Mouse (Mus musculus) MEL (cell line): ENCODE data around the gene Pck2. TPM values are rescaled to one million over a fixed set of nuclear protein-coding genes. Genes with fewer than 3 reads are reported as not detected.

Experiments used
- DNase-seq: peaks from one replicate; pipeline ENCODE4 v3.0.0; 2011; ENCODE audit warnings: low read depth, low spot score
- H3K27ac ChIP-seq: 2 replicates; pipeline ENCODE4 v1.5.1; 2012; ENCODE audit warnings: low read depth, mild to moderate bottlenecking, control low read depth, low read length, moderate library complexity; ENCODE audit not compliant: control insufficient read depth
- H3K27me3 ChIP-seq, 2 experiments: fragments of 150-350 bp in 1 of 2; sonication (generic) in 1 of 2; 2 replicates each; pipeline ENCODE4 v1.6.1; 2012; ENCODE audit warnings: low read length in 2 of 2, mild to moderate bottlenecking in 2 of 2, improper control_type of control experiment in 1 of 2, moderate library complexity in 1 of 2; ENCODE audit not compliant: insufficient read depth in 2 of 2, control insufficient read depth in 1 of 2
- H3K36me3 ChIP-seq, 2 experiments: 2 replicates each; pipeline ENCODE4 v1.6.1; 2012 to 2014; ENCODE audit warnings: low read length in 2 of 2, improper control_type of control experiment in 1 of 2, inconsistent platforms in 1 of 2, mild to moderate bottlenecking in 1 of 2; ENCODE audit not compliant: insufficient read depth in 2 of 2, control insufficient read depth in 1 of 2
- H3K4me1 ChIP-seq, 2 experiments: fragments of 150-350 bp in 1 of 2; sonication (generic) in 1 of 2; 2 replicates each; pipeline ENCODE4 v1.6.1; 2012; ENCODE audit warnings: low read length in 2 of 2, improper control_type of control experiment in 1 of 2, mild to moderate bottlenecking in 1 of 2; ENCODE audit not compliant: insufficient read depth in 2 of 2, control insufficient read depth in 1 of 2
- H3K4me3 ChIP-seq, 2 experiments: fragments of 150-350 bp in 1 of 2; sonication (generic) in 1 of 2; 2 replicates each; pipeline ENCODE4 v1.5.1; 2012; ENCODE audit warnings: low read depth in 2 of 2, low read length in 2 of 2, mild to moderate bottlenecking in 2 of 2, moderate library complexity in 2 of 2, control low read depth in 1 of 2, improper control_type of control experiment in 1 of 2; ENCODE audit not compliant: control insufficient read depth in 1 of 2, insufficient read depth in 1 of 2
- H3K79me2 ChIP-seq: 2 replicates; pipeline ENCODE4 v1.6.1; 2012; ENCODE audit warnings: mild to moderate bottlenecking, low read length, moderate library complexity; ENCODE audit not compliant: control insufficient read depth, poor library complexity, insufficient read depth
- H3K9ac ChIP-seq: 2 replicates; pipeline ENCODE4 v1.6.1; 2012; ENCODE audit warnings: low read depth, mild to moderate bottlenecking, control low read depth, low read length, moderate library complexity; ENCODE audit not compliant: control insufficient read depth, poor library complexity, severe bottlenecking
- H3K9me3 ChIP-seq: fragments of 150-350 bp; sonication (generic); replicated peaks from 2 replicates; pipeline ENCODE4 v1.6.1; 2012; ENCODE audit warnings: mild to moderate bottlenecking, low read length, improper control_type of control experiment, moderate library complexity; ENCODE audit not compliant: insufficient read depth
- BHLHE40 ChIP-seq: IDR thresholded peaks from 2 replicates; pipeline ENCODE4 v1.6.1; 2012; ENCODE audit warnings: low read depth, mild to moderate bottlenecking, inconsistent platforms, low read length, improper control_type of control experiment, borderline replicate concordance
- CHD1 ChIP-seq: IDR thresholded peaks from 2 replicates; pipeline ENCODE4 v1.6.1; 2012; ENCODE audit warnings: low read depth, mild to moderate bottlenecking, inconsistent platforms, low read length, improper control_type of control experiment
- CHD2 ChIP-seq: IDR thresholded peaks from 2 replicates; pipeline ENCODE4 v1.6.1; 2011; ENCODE audit warnings: low read length, improper control_type of control experiment
- ELF1 ChIP-seq: IDR thresholded peaks from 2 replicates; pipeline ENCODE4 v1.6.1; 2014; ENCODE audit warnings: low read depth, mild to moderate bottlenecking, inconsistent platforms, low read length, improper control_type of control experiment, moderate library complexity
- EP300 ChIP-seq, 2 experiments: IDR thresholded peaks; 2 replicates each; pipeline ENCODE4 v1.6.1; 2011; ENCODE audit warnings: improper control_type of control experiment in 2 of 2, low read length in 2 of 2, low read depth in 1 of 2, mild to moderate bottlenecking in 1 of 2
- MAZ ChIP-seq: IDR thresholded peaks from 2 replicates; pipeline ENCODE4 v1.6.1; 2012; ENCODE audit warnings: low read depth, mild to moderate bottlenecking, inconsistent platforms, low read length, improper control_type of control experiment
- MEF2A ChIP-seq: IDR thresholded peaks from 2 replicates; pipeline ENCODE4 v1.6.1; 2014; ENCODE audit warnings: low read depth, mild to moderate bottlenecking, inconsistent platforms, low read length, improper control_type of control experiment; ENCODE audit not compliant: poor library complexity, insufficient replicate concordance, severe bottlenecking; ENCODE audit errors: extremely low read depth
- MXI1 ChIP-seq: IDR thresholded peaks from 2 replicates; pipeline ENCODE4 v1.6.1; 2011; ENCODE audit warnings: mild to moderate bottlenecking, low read depth, low read length, improper control_type of control experiment
- NELFE ChIP-seq: IDR thresholded peaks from 2 replicates; pipeline ENCODE4 v1.6.1; 2011; ENCODE audit warnings: low read depth, low read length, improper control_type of control experiment
- NRF1 ChIP-seq: IDR thresholded peaks from 2 replicates; pipeline ENCODE4 v1.6.1; 2014; ENCODE audit warnings: low read depth, mild to moderate bottlenecking, inconsistent platforms, low read length, improper control_type of control experiment, moderate library complexity; ENCODE audit not compliant: poor library complexity, insufficient read depth, severe bottlenecking
- POLR2AphosphoS2 ChIP-seq: IDR thresholded peaks from 2 replicates; pipeline ENCODE4 v1.6.1; 2011; ENCODE audit warnings: low read length, improper control_type of control experiment
- TAL1 ChIP-seq: IDR thresholded peaks from 2 replicates; pipeline ENCODE4 v1.6.1; 2012; ENCODE audit warnings: mild to moderate bottlenecking, inconsistent platforms, low read length, moderate library complexity, mixed read lengths
- TBP ChIP-seq: IDR thresholded peaks from 2 replicates; pipeline ENCODE4 v1.8.0; 2011; ENCODE audit warnings: low read depth, low read length, improper control_type of control experiment
- TCF12 ChIP-seq: IDR thresholded peaks from 2 replicates; pipeline ENCODE4 v1.6.1; 2014; ENCODE audit warnings: low read depth, mild to moderate bottlenecking, inconsistent platforms, low read length, improper control_type of control experiment, moderate library complexity
- USF1 ChIP-seq: IDR thresholded peaks from 2 replicates; pipeline ENCODE4 v1.6.1; 2014; ENCODE audit warnings: low read depth, mild to moderate bottlenecking, inconsistent platforms, low read length, improper control_type of control experiment, moderate library complexity
- USF2 ChIP-seq, 2 experiments: IDR thresholded peaks; 2 replicates each; pipeline ENCODE4 v1.6.1; 2011 to 2012; ENCODE audit warnings: improper control_type of control experiment in 2 of 2, low read length in 2 of 2, borderline replicate concordance in 1 of 2, inconsistent platforms in 1 of 2, low read depth in 1 of 2, mild to moderate bottlenecking in 1 of 2; ENCODE audit not compliant: insufficient read depth in 1 of 2
- ZC3H11A ChIP-seq: IDR thresholded peaks from 2 replicates; pipeline ENCODE4 v1.6.1; 2012; ENCODE audit warnings: low read depth, mild to moderate bottlenecking, inconsistent platforms, low read length, improper control_type of control experiment
- ZKSCAN1 ChIP-seq: IDR thresholded peaks from 2 replicates; pipeline ENCODE4 v1.6.1; 2012; ENCODE audit warnings: low read depth, mild to moderate bottlenecking, inconsistent platforms, low read length, improper control_type of control experiment, moderate library complexity
- ZMIZ1 ChIP-seq: IDR thresholded peaks from 2 replicates; pipeline ENCODE4 v1.6.1; 2012; ENCODE audit warnings: low read depth, mild to moderate bottlenecking, inconsistent platforms, low read length, improper control_type of control experiment, moderate library complexity
- ZNF384 ChIP-seq: IDR thresholded peaks from 2 replicates; pipeline ENCODE4 v1.6.1; 2012; ENCODE audit warnings: low read depth, mild to moderate bottlenecking, inconsistent platforms, low read length, improper control_type of control experiment
- polyA plus RNA-seq, 2 experiments: library from polyadenylated mRNA; stranded (reverse) in 1 of 2; unstranded in 1 of 2; fragments of >175 nt in 1 of 2; fragments of >200 nt in 1 of 2; gene quantifications; 2 replicates each; pipeline versions ENCODE4 v1.2.1 to v1.2.4; 2012; ENCODE audit warnings: low replicate concordance in 2 of 2, low read depth in 1 of 2; ENCODE audit not compliant: insufficient read length in 2 of 2, insufficient read depth in 1 of 2, missing spikeins in 1 of 2
- total RNA-seq: library from RNA; depleted of rRNA; stranded (reverse); fragments of 300-350 nt; gene quantifications from 2 replicates; pipeline ENCODE4 v1.2.3, GENCODE M21; 2012

Pck2 gene
- total and polyA plus RNA-seq, 3 experiments, result 17.0 to 103 (median 63.7) TPM

GRCm38 (mm10) chr14:55513927-55514326, 26.1 kb upstream of the Pck2 start:
- H3K36me3 ChIP-seq, result no peaks in the 10 kb centered on the region
- no peak overlapping the region for H3K4me3 ChIP-seq
- no peak for TF ChIP-seq USF1
- no peak for TF ChIP-seq USF2 (IDR thresholded peaks at IDR 0.05; ENCODE audit: borderline replicate concordance in 1 of 2, insufficient read depth in 1 of 2, low read depth in 1 of 2, low read length in 2 of 2)
- TF ChIP-seq ZMIZ1, result no peak
- no peak for TF ChIP-seq ELF1
- no peak for TF ChIP-seq MAZ
- TF ChIP-seq TAL1, result no peak
- no peak for TF ChIP-seq EP300 (IDR thresholded peaks at IDR 0.05; ENCODE audit: low read depth in 1 of 2, low read length in 2 of 2)
- no peak for TF ChIP-seq ZC3H11A
- TF ChIP-seq POLR2AphosphoS2, result no peak
- TF ChIP-seq ZNF384, result no peak
- no peak for TF ChIP-seq MEF2A
- H3K9me3 ChIP-seq, result no peaks in the 10 kb centered on the region
- H3K9ac ChIP-seq, result no peak overlapping the region
- H3K4me1 ChIP-seq, result no peaks in the 10 kb centered on the region
- H3K79me2 ChIP-seq, result no peaks in the 10 kb centered on the region
- H3K27me3 ChIP-seq, result peaks cover 7 to 30% of the 10 kb centered on the region in 2 experiments
- DNase-seq, result no peak
- H3K27ac ChIP-seq, result no peak overlapping the region

- DNase-seq, result no peak
- Histone ChIP-seq H3K27me3 (peaks cover 9 to 29% of the 10 kb centered on the region in 2 experiments), H3K79me2 (no peaks in the 10 kb centered on the region), H3K27ac (no peak overlapping the region), H3K4me3 (no peak overlapping the region), H3K9me3 (no peaks in the 10 kb centered on the region), H3K36me3 (no peaks in the 10 kb centered on the region), H3K9ac (no peak overlapping the region), H3K4me1 (no peaks in the 10 kb centered on the region)
- no peak for TF ChIP-seq TBP
- no peak for TF ChIP-seq CHD1
- TF ChIP-seq POLR2AphosphoS2, result no peak
- no peak for TF ChIP-seq BHLHE40
- no peak for TF ChIP-seq ZNF384
- TF ChIP-seq CHD2, result no peak
- no peak for TF ChIP-seq NELFE
- no peak for TF ChIP-seq ZKSCAN1
- no peak for TF ChIP-seq NRF1
- no peak for TF ChIP-seq MAZ
- TF ChIP-seq MXI1, result no peak
- no peak for TF ChIP-seq TCF12
These were observed 24.2 kb upstream of the Pck2 start for GRCm38 (mm10) chr14:55515846-55516245.
